Mouse (Mus musculus) v-Abl transformed pro-B cells (cell line): ENCODE results near the gene Nxph3.

Source experiments
- in situ Hi-C, 2 experiments: fragments of 400-800 bp; cut with MboI; formaldehyde crosslinking; loops; one replicate each; pipeline ENCODE4 v1.15.1; 2025; ENCODE audit not compliant: unreplicated experiment in 2 of 2

The Nxph3 gene

DNA sequence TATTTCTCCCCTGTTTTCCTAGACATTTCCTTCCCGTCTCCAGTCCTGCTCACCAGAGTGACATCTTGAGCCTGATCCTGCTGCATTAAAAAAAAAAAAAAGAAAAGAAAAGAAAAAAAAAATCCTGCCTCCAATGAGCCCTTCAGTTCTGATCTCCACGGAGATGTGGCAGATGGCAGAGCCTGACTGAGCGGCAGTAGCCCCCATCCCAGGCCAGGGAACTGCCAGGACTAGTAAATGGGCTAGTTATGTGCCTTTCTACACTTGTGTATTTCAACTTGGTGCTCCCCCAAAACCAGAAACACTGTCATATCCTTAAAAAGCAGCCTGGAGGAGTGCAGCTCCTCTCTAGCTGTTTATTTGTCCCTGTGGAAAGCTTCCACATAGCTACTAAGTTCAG is 13.5 kb downstream of the Nxph3 start:
- in situ Hi-C loops: loop anchor here in 1 of 2 experiments (10.0 kb wide), 1 partner anchor 106 kb away; no protein-coding TSS in a partner anchor

GRCm38 (mm10) chr11:95500412-95500811 is 14.0 kb downstream of the Nxph3 start:
- in situ Hi-C loops: loop anchor here in 1 of 2 experiments (10.0 kb wide), 1 partner anchor 106 kb away; no protein-coding TSS in a partner anchor

DNA sequence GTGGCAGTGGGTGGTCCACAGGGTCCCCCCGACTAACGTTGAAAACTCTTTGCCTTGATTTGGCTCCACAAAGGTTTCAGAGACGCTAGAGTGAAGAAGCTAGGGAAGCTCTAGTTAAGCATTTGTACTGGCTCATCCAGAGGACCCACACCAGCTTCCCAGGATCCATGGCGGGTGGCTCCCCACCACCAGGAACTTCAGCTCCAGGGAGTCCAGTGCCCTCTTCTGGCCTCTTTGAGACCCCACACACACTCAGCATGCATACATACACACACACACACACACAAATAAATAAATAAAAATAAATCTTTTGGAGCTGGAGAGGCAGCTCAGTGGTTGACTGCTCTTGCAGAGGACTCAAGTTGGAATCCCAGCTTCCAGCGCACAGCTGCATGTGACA is 16.4 kb downstream of the Nxph3 start:
- in situ Hi-C loops: no loop called here

GRCm38 (mm10) chr11:95495883-95496282 is 18.5 kb downstream of the Nxph3 start:
- in situ Hi-C loops: no loop called here

GRCm38 (mm10) chr11:95494374-95494773 is 20.0 kb downstream of the Nxph3 start:
- in situ Hi-C loops: no loop called here

- in situ Hi-C loops: no loop called here
Observed at GRCm38 (mm10) chr11:95493950-95494349, 20.4 kb downstream of the Nxph3 start.

GRCm38 (mm10) chr11:95493010-95493409 is 21.4 kb downstream of the Nxph3 start:
- in situ Hi-C loops: no loop called here

GRCm38 (mm10) chr11:95492256-95492655 is 22.1 kb downstream of the Nxph3 start:
- in situ Hi-C loops: no loop called here

DNA sequence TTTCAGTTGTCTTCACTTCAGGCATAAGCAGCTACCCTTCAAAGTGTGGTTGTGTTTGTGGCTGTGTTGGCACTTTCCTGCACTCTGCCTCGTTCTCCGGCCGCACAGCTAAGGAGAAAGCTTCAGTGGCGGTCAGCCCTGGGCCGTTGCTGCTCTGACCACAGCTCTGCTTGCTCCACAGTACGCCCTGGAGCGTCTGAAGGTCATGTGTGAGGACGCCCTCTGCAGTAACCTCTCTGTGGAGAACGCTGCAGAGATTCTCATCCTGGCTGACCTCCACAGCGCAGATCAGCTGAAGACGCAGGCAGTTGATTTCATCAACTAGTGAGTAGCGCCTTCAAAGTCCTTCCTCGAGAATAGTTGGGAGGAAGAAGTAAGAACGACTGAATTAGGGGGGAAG is 24.3 kb downstream of the Nxph3 start:
- in situ Hi-C loops: no loop called here

DNA sequence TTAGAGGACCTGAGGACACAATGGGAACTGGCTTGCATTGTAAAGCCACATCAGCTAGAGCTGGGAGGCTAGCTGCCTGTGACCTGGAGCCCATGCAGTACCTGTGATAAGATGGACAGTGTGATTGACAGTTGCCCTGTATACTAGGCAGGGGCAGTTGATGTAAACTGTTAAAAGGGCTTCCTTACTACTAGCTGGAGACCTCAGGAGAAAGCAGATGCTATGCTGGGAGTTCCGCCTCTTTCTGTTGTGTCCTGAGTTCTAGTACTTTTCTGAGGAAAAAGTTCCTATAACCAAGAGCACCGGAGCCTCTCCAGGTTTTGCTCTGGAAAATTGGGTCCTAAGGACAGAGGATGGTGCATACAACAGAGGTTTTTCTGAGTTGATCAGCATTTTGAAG is 27.1 kb downstream of the Nxph3 start:
- in situ Hi-C loops: no loop called here

- in situ Hi-C loops: no loop called here
Observed at GRCm38 (mm10) chr11:95485634-95486033, 28.7 kb downstream of the Nxph3 start.

DNA sequence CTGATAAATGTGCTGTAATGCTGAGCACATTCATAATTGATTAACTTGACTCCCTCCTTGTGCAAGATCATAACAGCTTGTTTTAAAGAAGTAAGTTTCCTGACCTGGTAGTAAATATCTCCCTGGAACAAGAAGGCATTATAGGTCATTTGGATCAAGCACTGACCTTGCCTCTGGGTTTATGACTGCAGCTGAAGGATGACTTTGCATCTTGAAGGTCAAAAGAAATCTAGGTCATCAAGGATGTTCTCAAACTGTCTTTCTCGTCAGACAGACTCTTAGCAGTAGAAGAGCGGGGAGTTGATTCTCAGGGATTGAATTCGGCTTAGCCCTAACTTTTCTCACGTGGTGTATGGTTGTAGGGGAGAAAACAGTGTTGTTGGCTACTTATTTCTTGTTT is 33.7 kb downstream of the Nxph3 start:
- in situ Hi-C loops: no loop called here

DNA sequence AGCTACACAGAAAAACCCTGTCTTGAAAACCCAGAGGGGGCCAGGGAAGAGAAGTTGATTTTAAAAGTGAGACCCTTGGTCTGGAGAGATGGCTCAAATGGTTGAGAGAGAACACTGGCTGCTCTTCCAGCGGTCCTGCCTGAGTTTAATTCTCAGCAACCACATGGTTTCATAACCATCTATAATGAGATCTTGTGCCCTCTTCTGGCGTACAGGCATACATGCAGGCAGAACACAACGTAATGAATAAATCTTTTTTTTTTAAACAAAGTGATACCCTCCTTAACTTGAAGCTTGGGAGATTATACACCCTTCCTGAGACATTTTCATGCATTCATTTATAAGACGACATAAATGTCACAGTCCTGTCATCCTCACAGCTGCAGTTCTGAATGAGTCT is 34.9 kb downstream of the Nxph3 start:
- in situ Hi-C loops: no loop called here

DNA sequence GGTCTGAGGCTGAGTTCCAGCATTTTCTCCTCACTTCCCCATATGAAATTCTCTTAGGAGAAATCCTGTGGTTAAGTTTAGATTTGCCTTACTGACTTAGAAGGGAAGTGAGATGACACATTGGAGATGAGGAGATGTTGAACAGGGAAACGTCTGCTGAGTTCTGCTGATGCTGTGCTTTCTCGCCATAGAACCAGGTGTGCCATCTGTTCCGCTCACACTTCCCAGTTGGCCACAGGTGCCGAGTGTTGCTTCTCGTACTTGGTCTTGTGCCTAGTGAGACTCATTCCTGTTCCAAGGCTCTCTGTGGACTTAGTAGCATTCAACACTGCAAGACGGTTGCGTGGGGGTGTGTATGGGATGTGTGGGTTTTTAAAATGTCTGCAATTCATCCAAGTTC is 38.0 kb downstream of the Nxph3 start:
- in situ Hi-C loops: no loop called here

DNA sequence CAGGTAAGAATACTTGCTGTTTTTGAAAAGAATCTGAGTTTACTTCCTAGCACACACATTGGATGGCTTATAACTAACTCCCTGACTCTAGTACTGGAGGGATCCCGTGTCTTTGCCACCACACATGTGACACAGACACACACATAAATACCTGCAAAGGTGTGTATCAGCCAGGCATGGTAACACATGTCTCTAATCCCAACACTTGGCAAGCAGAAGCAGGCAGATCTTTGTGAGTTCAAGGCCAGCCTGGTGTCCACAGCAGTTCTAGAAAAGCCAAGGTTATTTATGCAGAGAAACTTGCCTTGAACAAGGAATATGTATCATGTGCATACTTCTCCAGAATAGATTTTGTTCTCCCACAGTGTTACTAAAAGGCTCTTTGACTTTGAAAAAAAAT is 40.9 kb downstream of the Nxph3 start:
- in situ Hi-C loops: no loop called here

DNA sequence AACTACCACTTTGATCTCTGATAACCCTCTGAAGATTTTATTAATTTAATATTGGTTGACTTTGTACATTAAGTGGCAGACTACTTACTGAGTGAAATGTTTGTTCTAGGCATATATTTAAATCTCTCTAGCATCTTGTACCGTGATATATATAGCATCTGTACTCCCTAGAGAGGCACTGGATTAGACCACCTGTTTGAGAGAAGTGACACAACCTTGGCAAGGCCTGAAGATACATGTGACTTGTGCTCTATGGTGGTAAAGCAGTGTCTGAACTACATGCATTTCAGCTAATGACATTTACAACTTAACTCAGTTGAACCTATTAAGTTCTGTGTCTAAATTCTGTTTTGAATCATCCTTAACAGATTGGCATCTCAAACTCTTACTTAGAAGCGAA is 41.4 kb downstream of the Nxph3 start:
- in situ Hi-C loops: no loop called here

DNA sequence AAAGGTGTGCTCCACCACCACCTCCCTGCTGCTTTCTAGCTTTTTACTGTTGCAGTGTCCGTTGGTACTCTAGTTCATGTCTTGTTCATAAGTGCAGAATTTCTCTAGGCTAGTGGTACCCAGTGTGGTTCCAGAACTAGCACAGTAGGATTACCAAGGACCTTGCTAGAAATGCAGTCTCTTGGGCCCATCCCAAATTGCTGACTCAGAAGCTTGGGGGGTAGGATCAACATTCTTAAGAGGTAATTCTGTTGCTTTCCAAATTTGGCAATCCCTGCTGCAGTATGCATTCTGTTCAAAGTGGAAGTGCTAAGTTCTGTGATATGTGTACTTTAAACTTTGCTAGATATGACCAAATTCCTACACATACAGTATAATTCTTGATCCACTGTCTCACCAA is 46.6 kb downstream of the Nxph3 start:
- in situ Hi-C loops: no loop called here

- in situ Hi-C loops: no loop called here
Observed at GRCm38 (mm10) chr11:95462168-95462567, 52.2 kb downstream of the Nxph3 start.

GRCm38 (mm10) chr11:95460872-95461271 is 53.5 kb downstream of the Nxph3 start:
- in situ Hi-C loops: no loop called here
